Mouse (Mus musculus): ENCODE measurements around the gene Shisal2b.

The Shisal2b gene

DNA sequence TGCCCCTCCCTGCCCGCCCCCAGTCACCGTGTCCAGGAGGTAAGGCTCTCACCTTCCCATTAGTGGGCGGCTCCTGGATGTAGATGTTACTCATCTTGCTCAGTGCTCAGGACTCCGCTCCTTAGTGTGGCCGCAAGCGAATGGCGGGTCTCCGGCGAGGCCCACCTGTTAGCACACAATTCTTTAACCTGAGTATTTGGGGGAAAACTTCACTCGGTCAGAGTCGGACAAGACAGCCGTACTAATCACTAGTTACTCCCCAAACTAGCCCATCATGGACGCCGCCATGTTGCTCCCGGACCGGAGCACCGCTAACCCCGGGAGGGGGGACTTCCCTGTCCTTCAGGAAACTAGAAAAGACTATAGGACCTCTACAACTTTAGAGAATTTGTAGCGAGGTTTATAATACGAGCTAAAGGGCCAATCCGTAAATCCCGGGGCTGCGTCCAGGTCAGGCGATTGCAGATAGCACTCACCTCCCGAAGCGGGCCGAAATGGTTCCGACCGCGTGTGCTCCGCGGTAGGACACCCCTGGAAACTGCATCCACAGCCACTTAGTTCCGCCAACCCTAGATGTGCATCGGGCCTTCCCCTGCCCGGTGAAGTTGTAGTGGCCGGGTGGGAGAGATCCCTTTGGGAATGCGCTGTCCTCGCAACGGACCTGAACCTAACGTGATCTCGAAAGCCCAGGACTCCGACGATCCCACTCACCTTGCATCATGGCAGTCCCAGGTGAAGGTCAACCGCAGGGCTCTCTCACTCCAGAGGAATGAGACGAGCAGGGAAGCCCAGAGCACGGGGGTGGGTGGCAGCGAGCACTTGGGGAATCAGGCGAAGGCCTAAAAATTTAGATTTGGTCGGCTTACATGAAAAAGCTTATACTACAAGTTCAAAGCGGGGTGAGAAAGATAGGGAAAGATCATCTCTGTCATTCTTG is 46.8 kb downstream of the Shisal2b start, which contains the start of gene Cwc27:
Cwc27 (minus strand) TSS at position 508 of the 937 bp plus-strand sequence.
- in situ Hi-C loops (cut with MboI, MseI), result loop anchor here (5.0 kb wide), 2 partner anchors 105 to 120 kb away; no protein-coding TSS in a partner anchor

- in situ Hi-C loops (cut with MboI, MseI), result loop anchor here (5.0 kb wide), 2 partner anchors 106 to 121 kb away; no protein-coding TSS in a partner anchor
These were observed 47.4 kb downstream of the Shisal2b start for GRCm38 (mm10) chr13:104816270-104816634.

DNA sequence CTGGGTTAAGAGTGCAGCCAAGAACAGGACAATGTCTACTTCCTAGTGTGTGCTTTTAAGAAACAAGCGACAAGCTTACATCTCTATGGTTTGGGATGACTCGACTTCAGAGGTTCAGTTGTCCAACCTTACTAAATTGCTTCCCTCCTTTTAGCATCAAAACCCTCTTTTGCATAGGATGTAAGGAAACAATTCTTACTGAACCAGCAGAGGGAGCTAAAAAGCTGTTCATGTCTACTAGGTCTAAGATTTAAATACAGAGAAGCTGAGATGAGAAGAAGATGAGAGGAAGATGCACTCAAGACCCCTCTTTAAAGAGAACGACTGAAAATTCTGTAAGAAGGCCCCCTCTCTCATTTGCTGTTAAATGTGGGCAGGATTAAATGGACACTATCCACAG is 58.0 kb downstream of the Shisal2b start:
- in situ Hi-C loops (cut with MboI, MseI), result no loop called here

- in situ Hi-C loops (cut with MboI, MseI), result loop anchor here in 1 of 2 experiments (5.0 kb wide), 1 partner anchor 507 kb away; no protein-coding TSS in a partner anchor
These were observed 64.0 kb downstream of the Shisal2b start for GRCm38 (mm10) chr13:104799566-104800182.

DNA sequence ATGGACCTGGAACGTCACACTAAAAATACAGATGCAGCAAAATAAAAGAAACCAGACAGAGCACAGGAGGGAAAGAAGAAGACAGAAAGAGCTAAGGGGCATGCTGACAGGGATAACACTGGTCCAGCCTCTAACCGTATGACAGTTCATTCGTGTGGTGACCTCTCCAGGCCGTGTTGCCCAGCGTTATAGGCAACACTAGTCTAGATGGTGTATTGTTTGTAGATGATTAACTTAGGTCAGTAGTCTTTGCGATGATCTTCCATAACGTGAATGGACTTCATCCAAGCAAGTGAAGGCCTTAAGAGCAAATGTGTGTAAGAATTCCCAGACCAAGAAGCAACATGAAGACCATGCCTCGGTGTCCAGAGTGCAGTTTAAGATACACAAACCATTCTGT is 64.6 kb downstream of the Shisal2b start:
- in situ Hi-C loops (cut with MboI, MseI), result loop anchor here in 1 of 2 experiments (5.0 kb wide), 1 partner anchor 507 kb away; no protein-coding TSS in a partner anchor
